Comparison of ENCODE assay signal across 21 mouse cellular contexts in genomic region chr4:141283176-141283878, GRCm38 (mm10). TPM values are rescaled to one million over a fixed set of nuclear protein-coding genes. Genes with fewer than 3 reads are reported as not detected.
DNase-seq lines count a peak whose midpoint lies in the region; ATAC-seq and TF ChIP-seq lines count a peak whose summit lies in the region.
"Had no signal": no experiment of that assay in that cellular context is flagged by ENCODE, and none has a peak within 500 bp of the region (broad histone marks: within the 10 kb centered on the region; RNA-seq: fewer than 3 reads in every experiment).

No protein-coding gene starts in this region.

- no peak for ATAC-seq in heart, embryonic 13.5 days (ENCODE audit: extremely low read depth, insufficient number of reproducible peaks, low FRiP score, low TSS enrichment)
- no peak for ATAC-seq in midbrain, embryonic 16.5 days
- ATAC-seq: hindbrain, embryonic 16.5 days had no signal

- in situ Hi-C loops in ES-E14 (cut with MboI; ENCODE audit: low sequenced_read_pairs in 2 of 2, unreplicated experiment in 2 of 2) = loop anchor here in 1 of 2 experiments (10.0 kb wide), 1 partner anchor 281 kb away; no protein-coding TSS in a partner anchor

- H3K9ac ChIP-seq in heart, embryonic 13.5 days = peak overlapping the region; percentile 56
- H3K9ac ChIP-seq in midbrain, embryonic 16.5 days (ENCODE audit: low read depth, low read length) = no peak overlapping the region
- peak overlapping the region; percentile 84 for H3K9ac ChIP-seq in ES-E14 (ENCODE audit: insufficient read depth, low read depth, low read length, poor library complexity, severe bottlenecking)
- H3K9ac ChIP-seq: liver, embryonic 14.5 days; stomach, embryonic 15.5 days had no signal

- no peaks in the 10 kb centered on the region for H3K36me3 ChIP-seq in heart, embryonic 13.5 days
- no peaks in the 10 kb centered on the region for H3K36me3 ChIP-seq in midbrain, embryonic 10.5 days
- H3K36me3 ChIP-seq in midbrain, embryonic 16.5 days (ENCODE audit: control insufficient read depth, insufficient read depth, low read length) = no peaks in the 10 kb centered on the region
- H3K36me3 ChIP-seq in ES-E14 (ENCODE audit: control insufficient read depth, insufficient read depth, low read length, poor library complexity, severe bottlenecking) = no peaks in the 10 kb centered on the region
- H3K36me3 ChIP-seq: stomach, embryonic 15.5 days had no signal

- no peak for DNase-seq in heart, adult 9 months (ENCODE audit: low spot score in 2 of 2)
- DNase-seq in midbrain, embryonic 10.5 days (ENCODE audit: low spot score) = no peak
- DNase-seq in ES-E14 (ENCODE audit: low read depth, low spot score) = no peak
- peak; percentile 81 for DNase-seq in adrenal gland, postnatal 14 days
- no peak for DNase-seq in spleen, postnatal 36 days (ENCODE audit: low spot score in 2 of 2)
- DNase-seq in gastrocnemius, adult 18-20 months (ENCODE audit: low spot score) = no peak
- DNase-seq: cerebellum, postnatal 10 days; gastrocnemius, postnatal 25 days; kidney, adult 18-20 months; kidney, postnatal 25 days; lung, postnatal 14 days; right cerebral cortex, adult 18-20 months; thymus, postnatal 25 days had no signal

- WGBS in heart, embryonic 13.5 days = 58% methylated on average over 11 of the region's 12 CpGs
- WGBS in midbrain, embryonic 10.5 days = 62% methylated on average over 12 of the region's 12 CpGs
- WGBS in midbrain, embryonic 16.5 days = 66% methylated on average over 12 of the region's 12 CpGs

- 0 out of 2 replicates have a peak overlapping the region, but pooled peaks have one; percentile 5 for H3K27ac ChIP-seq in heart, embryonic 13.5 days (replicated peaks)
- peak overlapping the region; percentile 24; the same call in 1 of the 2 replicates for H3K27ac ChIP-seq in midbrain, embryonic 10.5 days (replicated peaks)
- no peak overlapping the region for H3K27ac ChIP-seq in midbrain, embryonic 16.5 days (ENCODE audit: low read length)
- peak overlapping the region; percentile 100 for H3K27ac ChIP-seq in ES-E14 (ENCODE audit: insufficient read depth, low read depth, low read length, poor library complexity, severe bottlenecking)
- H3K27ac ChIP-seq: left cerebral cortex, adult 2 months; liver, embryonic 14.5 days had no signal

- H3K4me2 ChIP-seq in heart, embryonic 13.5 days = no peak overlapping the region
- no peak overlapping the region for H3K4me2 ChIP-seq in midbrain, embryonic 16.5 days (ENCODE audit: low read length)
- H3K4me2 ChIP-seq: stomach, embryonic 15.5 days had no signal

- peaks cover 62% of the 10 kb centered on the region for H3K4me1 ChIP-seq in heart, embryonic 13.5 days
- peaks cover 77% of the 10 kb centered on the region for H3K4me1 ChIP-seq in midbrain, embryonic 10.5 days
- H3K4me1 ChIP-seq in midbrain, embryonic 16.5 days (ENCODE audit: control insufficient read depth, insufficient read depth, low read length) = peaks cover 8% of the 10 kb centered on the region
- H3K4me1 ChIP-seq in ES-E14 (ENCODE audit: control insufficient read depth in 2 of 2, insufficient read depth in 2 of 2, low read length in 2 of 2, poor library complexity in 1 of 2) = peaks cover 13 to 30% of the 10 kb centered on the region in 2 experiments; a peak in 3 of 4 replicates

- H3K9me3 ChIP-seq in heart, embryonic 13.5 days = no peaks in the 10 kb centered on the region
- H3K9me3 ChIP-seq in midbrain, embryonic 10.5 days (replicated peaks) = no peaks in the 10 kb centered on the region
- H3K9me3 ChIP-seq in midbrain, embryonic 16.5 days (replicated peaks; ENCODE audit: control insufficient read depth, low read length, poor library complexity, severe bottlenecking) = no peaks in the 10 kb centered on the region
- H3K9me3 ChIP-seq in ES-E14 (ENCODE audit: control insufficient read depth, insufficient read depth, low read depth, low read length) = no peaks in the 10 kb centered on the region
- H3K9me3 ChIP-seq: stomach, embryonic 15.5 days had no signal

- no peak overlapping the region for H3K4me3 ChIP-seq in heart, embryonic 13.5 days
- no peak overlapping the region for H3K4me3 ChIP-seq in midbrain, embryonic 10.5 days
- H3K4me3 ChIP-seq in midbrain, embryonic 16.5 days (ENCODE audit: low read depth, low read length) = no peak overlapping the region
- H3K4me3 ChIP-seq in ES-E14 (ENCODE audit: insufficient read depth in 1 of 2, low read depth in 1 of 2, low read length in 2 of 2, poor library complexity in 1 of 2, severe bottlenecking in 1 of 2) = peak overlapping the region in 1 of 2 experiments; percentile 23; a peak in 2 of 4 replicates
- H3K4me3 ChIP-seq: left cerebral cortex, adult 2 months; stomach, embryonic 15.5 days had no signal

- peaks cover 16% of the 10 kb centered on the region for H3K27me3 ChIP-seq in heart, embryonic 13.5 days (replicated peaks)
- H3K27me3 ChIP-seq in midbrain, embryonic 10.5 days (ENCODE audit: low read depth, poor library complexity, severe bottlenecking) = peaks cover 66% of the 10 kb centered on the region
- H3K27me3 ChIP-seq in midbrain, embryonic 16.5 days (ENCODE audit: control insufficient read depth, insufficient read depth, low read depth, low read length) = peaks cover 12% of the 10 kb centered on the region

TF ChIP-seq in ES-E14, 5 proteins besides CTCF, POLR2A, EP300 and RAD21:
- no peak; the same call in 1 of the 2 replicates for TF ChIP-seq CHD2 (IDR thresholded peaks at IDR 0.05; ENCODE audit: low read depth, low read length)
- TF ChIP-seq MAFK (IDR thresholded peaks at IDR 0.05; ENCODE audit: insufficient read depth, low read depth, low read length) = no peak
- no peak for TF ChIP-seq ZC3H11A (IDR thresholded peaks at IDR 0.05; ENCODE audit: borderline replicate concordance, low read depth, low read length)
- TF ChIP-seq ZNF384 (IDR thresholded peaks at IDR 0.05; ENCODE audit: low read depth, low read length) = 0 out of 2 replicates have a peak, but pooled peaks have one; percentile 17
- 0 out of 2 replicates have a peak, but pooled peaks have one; percentile 4 for TF ChIP-seq HCFC1 (IDR thresholded peaks at IDR 0.05; ENCODE audit: borderline replicate concordance, insufficient read depth, low read length)

RNA-seq across cellular contexts. Expression of gene Epha2, which starts 17.7 kb away (rescaled TPM):
- polyA plus RNA-seq in heart, embryonic 13.5 days (2015; fragmentation: Nextera tagmentation; extraction: Ambion mirVana) = 4.0 and 4.3 TPM in 2 replicates
- 3.6 and 3.7 TPM in 2 replicates for polyA plus RNA-seq in midbrain, embryonic 10.5 days (2016; fragmentation: Nextera tagmentation; extraction: Ambion mirVana)
- 0.94 and 1.0 TPM in 2 replicates for polyA plus RNA-seq in midbrain, embryonic 16.5 days (2015; fragmentation: Nextera tagmentation; extraction: Ambion mirVana)
- total RNA-seq in ES-E14 (2012; rRNA removed) = 256 and 507 TPM in 2 replicates
- total RNA-seq in adrenal gland, postnatal 14 days (2021) = 18.8 and 19.4 TPM in 2 replicates
- 1 to 10 TPM; 1.6 to 2.9 TPM for total RNA-seq in gastrocnemius, adult 18-20 months (2021)

RNA-seq across cellular contexts. Expression of gene Arhgef19, which starts 44.0 kb away (rescaled TPM):
- polyA plus RNA-seq in heart, embryonic 13.5 days (2015; fragmentation: Nextera tagmentation; extraction: Ambion mirVana) = 2.2 and 3.1 TPM in 2 replicates
- 0.64 and 1.4 TPM in 2 replicates for polyA plus RNA-seq in midbrain, embryonic 10.5 days (2016; fragmentation: Nextera tagmentation; extraction: Ambion mirVana)
- 1.1 and 1.3 TPM in 2 replicates for polyA plus RNA-seq in midbrain, embryonic 16.5 days (2015; fragmentation: Nextera tagmentation; extraction: Ambion mirVana)
- 1.7 and 2.3 TPM in 2 replicates for total RNA-seq in ES-E14 (2012; rRNA removed)
- total RNA-seq in adrenal gland, postnatal 14 days (2021) = 35.9 and 36.8 TPM in 2 replicates
- under 1 TPM; 0.32 to 0.33 TPM for total RNA-seq in gastrocnemius, adult 18-20 months (2021)
- total RNA-seq: megakaryocyte-erythroid progenitor cell, adult 5-6 weeks; MEL had no signal

Comparison
In these comparisons a context has a peak if more than half of its experiments do, and no peak if none do; other contexts are left out.
1. RNA of gene Epha2, which starts 17.7 kb away (total RNA-seq): 256 to 507 TPM in ES-E14; 18.8 to 19.4 TPM in adrenal gland, postnatal 14 days and 1.6 to 2.9 TPM in gastrocnemius, adult 18-20 months; every median in the first group is over 10 times any median in the second.
2. RNA of gene Arhgef19, which starts 44.0 kb away (total RNA-seq): 35.9 to 36.8 TPM in adrenal gland, postnatal 14 days; 1.7 to 2.3 TPM in ES-E14 and 0.32 to 0.33 TPM in gastrocnemius, adult 18-20 months; every median in the first group is over 10 times any median in the second.